11 mouse cellular contexts compared by ENCODE assay signal in genomic region chr17:31038381-31038780, GRCm38 (mm10). TPM values are rescaled to one million over a fixed set of nuclear protein-coding genes. Genes with fewer than 3 reads are reported as not detected.
DNase-seq lines count a peak whose midpoint lies in the region; ATAC-seq lines count a peak whose summit lies in the region.
"Had no signal": no experiment of that assay in that cellular context is flagged by ENCODE, and none has a peak within 500 bp of the region (broad histone marks: within the 10 kb centered on the region; RNA-seq: fewer than 3 reads in every experiment).

No protein-coding gene starts in this region.

- whole genome bisulfite sequencing in kidney, embryonic 15.5 days = 63% methylated on average over 4 of the region's 4 CpGs

- H3K9me3 ChIP-seq in kidney, embryonic 15.5 days (replicated peaks) = no peaks in the 10 kb centered on the region
- H3K9me3 ChIP-seq: limb, embryonic 10.5 days; midbrain, embryonic 10.5 days had no signal

- H3K27me3 ChIP-seq in kidney, embryonic 15.5 days = no peaks in the 10 kb centered on the region

- peaks cover 12% of the 10 kb centered on the region for H3K4me1 ChIP-seq in kidney, embryonic 15.5 days

- peak; percentile 5 for DNase-seq in kidney, adult 18-20 months
- DNase-seq in urinary bladder, postnatal 14 days (ENCODE audit: low spot score) = peak; percentile 44
- DNase-seq in urinary bladder, postnatal 10 days (ENCODE audit: low spot score) = no peak
- peak; percentile 34 for DNase-seq in induced T-regulatory cell, adult 2 months (ENCODE audit: low read depth)
- DNase-seq in skeletal muscle tissue, adult 2 months (ENCODE audit: low read depth, low spot score) = peak; percentile 54
- no peak for DNase-seq in cerebellum, adult 8-10 months
- no peak for DNase-seq in neural tube, embryonic 10.5 days (ENCODE audit: extremely low spot score, low spot score)

- no peak overlapping the region for H3K9ac ChIP-seq in kidney, embryonic 15.5 days

- no peak overlapping the region for H3K4me2 ChIP-seq in kidney, embryonic 15.5 days

- H3K4me3 ChIP-seq in kidney, embryonic 15.5 days (replicated peaks) = no peak overlapping the region
- H3K4me3 ChIP-seq: limb, embryonic 10.5 days; midbrain, embryonic 10.5 days had no signal

- H3K36me3 ChIP-seq in kidney, embryonic 15.5 days = no peaks in the 10 kb centered on the region
- H3K36me3 ChIP-seq: limb, embryonic 10.5 days; midbrain, embryonic 10.5 days had no signal

- H3K27ac ChIP-seq in kidney, embryonic 15.5 days = no peak overlapping the region
- H3K27ac ChIP-seq: hindbrain, postnatal 0 days; limb, embryonic 10.5 days; midbrain, embryonic 10.5 days had no signal

- ATAC-seq in kidney, embryonic 15.5 days (replicated peaks; ENCODE audit: low FRiP score) = no peak
- ATAC-seq: hindbrain, postnatal 0 days had no signal

RNA-seq across cellular contexts. Expression of gene Abcg1, which starts 19.1 kb away (rescaled TPM):
- 7.1 and 7.5 TPM in 2 replicates for polyA plus RNA-seq in kidney, embryonic 15.5 days (2015; fragmentation: Nextera tagmentation; extraction: Ambion mirVana)

Comparison
In these comparisons a context has a peak if more than half of its experiments do, and no peak if none do; other contexts are left out.
1. DNase-seq: peak in kidney, adult 18-20 months (single experiment), urinary bladder, postnatal 14 days (single experiment), induced T-regulatory cell, adult 2 months (single experiment) and skeletal muscle tissue, adult 2 months (single experiment); none in urinary bladder, postnatal 10 days (single experiment), cerebellum, adult 8-10 months (single experiment) and neural tube, embryonic 10.5 days (single experiment).